Comparison of ENCODE assay signal across 8 mouse cellular contexts in the genomic region with DNA sequence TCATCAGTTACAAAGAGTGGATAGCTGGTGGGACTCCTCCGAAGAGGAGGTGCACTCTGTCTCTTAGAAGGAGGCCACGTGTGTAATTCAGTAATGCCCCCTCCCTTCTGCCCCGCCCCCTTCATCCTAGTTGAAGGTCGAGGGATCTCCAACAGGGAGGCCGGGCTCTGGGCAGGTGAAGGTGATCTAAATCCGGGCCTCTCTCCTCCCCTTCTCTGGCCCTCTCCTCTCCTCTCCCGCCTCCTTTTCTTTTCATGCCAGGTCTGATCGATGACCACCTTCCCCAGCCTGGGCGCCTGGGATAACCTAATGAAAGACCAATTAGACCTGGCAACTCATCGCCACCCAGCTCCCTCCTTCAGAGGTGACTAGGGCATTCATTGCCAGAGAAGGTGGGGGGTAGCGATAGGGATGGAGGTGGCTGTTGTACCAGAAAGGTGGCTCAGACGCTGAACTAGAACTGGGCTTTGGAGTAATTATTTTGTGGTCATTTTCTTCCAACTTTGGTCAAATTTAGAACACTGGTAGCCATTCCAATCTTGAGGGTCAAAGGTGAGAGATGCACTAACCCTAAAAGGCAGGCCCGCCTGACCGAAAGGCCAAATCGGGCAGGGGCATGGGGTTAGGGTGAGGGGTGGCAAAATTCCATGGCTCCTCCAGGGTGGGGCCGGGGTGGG. TPM values are rescaled to one million over a fixed set of nuclear protein-coding genes. Genes with fewer than 3 reads are reported as not detected.
DNase-seq lines count a peak whose midpoint lies in the region; ATAC-seq and TF ChIP-seq lines count a peak whose summit lies in the region.

No protein-coding gene starts in this region.

- H3K9ac ChIP-seq in intestine, embryonic 14.5 days (ENCODE audit: low read length): peak overlapping the region; percentile 72; the same call in 1 of the 2 replicates
- no peak overlapping the region for H3K9ac ChIP-seq in intestine, postnatal 0 days (ENCODE audit: low read depth, low read length)
- peak overlapping the region; percentile 58 for H3K9ac ChIP-seq in forebrain, embryonic 14.5 days (ENCODE audit: low read length)
- H3K9ac ChIP-seq in midbrain, embryonic 15.5 days: no peak overlapping the region

- peak overlapping the region; percentile 55 for H3K4me3 ChIP-seq in intestine, embryonic 14.5 days (ENCODE audit: low read depth, low read length)
- no peak overlapping the region for H3K4me3 ChIP-seq in intestine, postnatal 0 days (ENCODE audit: low read depth, low read length)
- H3K4me3 ChIP-seq in forebrain, embryonic 14.5 days (ENCODE audit: low read depth, low read length): peak overlapping the region; percentile 28
- peak overlapping the region; percentile 46 for H3K4me3 ChIP-seq in midbrain, embryonic 15.5 days

- H3K4me2 ChIP-seq in intestine, embryonic 14.5 days (ENCODE audit: low read length): peak overlapping the region; percentile 60
- no peak overlapping the region for H3K4me2 ChIP-seq in intestine, postnatal 0 days (replicated peaks; ENCODE audit: low read depth)
- H3K4me2 ChIP-seq in forebrain, embryonic 14.5 days (ENCODE audit: low read length): peak overlapping the region; percentile 52
- H3K4me2 ChIP-seq in midbrain, embryonic 15.5 days: peak overlapping the region; percentile 49

- WGBS in intestine, embryonic 14.5 days: 38% methylated on average over 16 of the region's 16 CpGs
- 61% methylated on average over 16 of the region's 16 CpGs for WGBS in intestine, postnatal 0 days
- WGBS in forebrain, embryonic 14.5 days: 4% methylated on average over 16 of the region's 16 CpGs
- WGBS in midbrain, embryonic 15.5 days: 5% methylated on average over 16 of the region's 16 CpGs

- peak overlapping the region; percentile 1; the same call in 1 of the 2 replicates for H3K27ac ChIP-seq in intestine, embryonic 14.5 days (ENCODE audit: low read depth)
- no peak overlapping the region for H3K27ac ChIP-seq in intestine, postnatal 0 days (ENCODE audit: low read depth, low read length)
- H3K27ac ChIP-seq in forebrain, embryonic 14.5 days (ENCODE audit: low read depth, low read length): peak overlapping the region; percentile 84
- H3K27ac ChIP-seq in midbrain, embryonic 15.5 days: peak overlapping the region; percentile 73

- peaks cover 11% of the 10 kb centered on the region; the same call in 1 of the 2 replicates for H3K4me1 ChIP-seq in intestine, embryonic 14.5 days (replicated peaks; ENCODE audit: control insufficient read depth, insufficient read depth, low read length)
- no peaks in the 10 kb centered on the region; the same call in 1 of the 2 replicates for H3K4me1 ChIP-seq in intestine, postnatal 0 days (replicated peaks; ENCODE audit: control insufficient read depth, insufficient read depth, low read length)
- H3K4me1 ChIP-seq in forebrain, embryonic 14.5 days (ENCODE audit: control insufficient read depth, insufficient read depth, low read length): no peaks in the 10 kb centered on the region
- peaks cover 16% of the 10 kb centered on the region for H3K4me1 ChIP-seq in midbrain, embryonic 15.5 days

- DNase-seq in intestine, embryonic 14.5 days (ENCODE audit: low spot score): no peak
- peak; percentile 39 for DNase-seq in forebrain, embryonic 14.5 days (ENCODE audit: low spot score)
- peak; percentile 78 to 79 for DNase-seq in kidney, adult 8-10 months
- no peak for DNase-seq in spleen, postnatal 36 days (ENCODE audit: low spot score in 2 of 2)
- no peak for DNase-seq in cerebellum, adult 9-11 months
- DNase-seq in urinary bladder, postnatal 4 days (ENCODE audit: low spot score in 2 of 2): no peak

- no peak for TF ChIP-seq CTCF in intestine, postnatal 0 days (IDR thresholded peaks at IDR 0.05; ENCODE audit: low read depth)

- no peaks in the 10 kb centered on the region for H3K36me3 ChIP-seq in intestine, embryonic 14.5 days (ENCODE audit: control insufficient read depth, insufficient read depth, low read length)
- no peaks in the 10 kb centered on the region for H3K36me3 ChIP-seq in intestine, postnatal 0 days (ENCODE audit: control insufficient read depth, insufficient read depth)
- no peaks in the 10 kb centered on the region for H3K36me3 ChIP-seq in forebrain, embryonic 14.5 days (ENCODE audit: control insufficient read depth, insufficient read depth, low read length)
- no peaks in the 10 kb centered on the region for H3K36me3 ChIP-seq in midbrain, embryonic 15.5 days (replicated peaks)

- no peaks in the 10 kb centered on the region for H3K9me3 ChIP-seq in intestine, embryonic 14.5 days (ENCODE audit: control insufficient read depth, low read length)
- H3K9me3 ChIP-seq in intestine, postnatal 0 days (ENCODE audit: control insufficient read depth): no peaks in the 10 kb centered on the region
- no peaks in the 10 kb centered on the region for H3K9me3 ChIP-seq in forebrain, embryonic 14.5 days (replicated peaks; ENCODE audit: control insufficient read depth, low read length)
- H3K9me3 ChIP-seq in midbrain, embryonic 15.5 days: no peaks in the 10 kb centered on the region

- H3K27me3 ChIP-seq in intestine, embryonic 14.5 days (replicated peaks; ENCODE audit: control insufficient read depth, insufficient read depth, low read length): peaks cover 20% of the 10 kb centered on the region
- H3K27me3 ChIP-seq in intestine, postnatal 0 days (replicated peaks; ENCODE audit: control insufficient read depth, insufficient read depth, low read length): peaks cover 58% of the 10 kb centered on the region
- peaks cover 62% of the 10 kb centered on the region for H3K27me3 ChIP-seq in forebrain, embryonic 14.5 days (replicated peaks; ENCODE audit: control insufficient read depth, insufficient read depth, low read length)
- H3K27me3 ChIP-seq in midbrain, embryonic 15.5 days (replicated peaks): peaks cover 53% of the 10 kb centered on the region

- ATAC-seq in intestine, embryonic 14.5 days (replicated peaks; ENCODE audit: low FRiP score, low TSS enrichment, low read depth): peak; percentile 37; the same call in 1 of the 2 replicates
- no peak for ATAC-seq in intestine, postnatal 0 days
- no peak for ATAC-seq in forebrain, embryonic 14.5 days
- ATAC-seq in midbrain, embryonic 15.5 days (replicated peaks): no peak

RNA-seq across cellular contexts. Expression of gene Nr2f2, which starts 1.2 kb away (rescaled TPM):
- polyA plus RNA-seq in intestine, embryonic 14.5 days (2014; fragmentation: Nextera tagmentation; extraction: Ambion mirVana): 53.7 and 56.9 TPM in 2 replicates
- polyA plus RNA-seq in intestine, postnatal 0 days (2015; fragmentation: Nextera tagmentation; extraction: Ambion mirVana): 17.9 and 19.1 TPM in 2 replicates
- 73.7 and 82.5 TPM in 2 replicates for polyA plus RNA-seq in forebrain, embryonic 14.5 days (2014; fragmentation: Nextera tagmentation; extraction: Ambion mirVana)
- polyA plus RNA-seq in midbrain, embryonic 15.5 days (2015; fragmentation: Nextera tagmentation; extraction: Ambion mirVana): 84.8 and 98.4 TPM in 2 replicates

Comparison
In these comparisons a context has a peak if more than half of its experiments do, and no peak if none do; other contexts are left out.
1. H3K9ac ChIP-seq: peak in intestine, embryonic 14.5 days (single experiment) and forebrain, embryonic 14.5 days (single experiment); none in intestine, postnatal 0 days (single experiment) and midbrain, embryonic 15.5 days (single experiment).
2. DNase-seq: peak in forebrain, embryonic 14.5 days (single experiment) and kidney, adult 8-10 months (2 of 2); none in intestine, embryonic 14.5 days (single experiment), spleen, postnatal 36 days (0 of 2), cerebellum, adult 9-11 months (single experiment) and urinary bladder, postnatal 4 days (0 of 2).